Mouse (Mus musculus): ENCODE results near the gene Alyref. TPM values are rescaled to one million over a fixed set of nuclear protein-coding genes. Genes with fewer than 3 reads are reported as not detected.

The Alyref gene
- polyA plus RNA-seq, 1 experiment, result 22.1 TPM

GRCm38 (mm10) chr11:120574278-120574600, 23.9 kb downstream of the Alyref start:
- no peak for TF ChIP-seq POLR2A (IDR thresholded peaks at IDR 0.05; ENCODE audit: low read depth, low read length)
- TF ChIP-seq CTCF (IDR thresholded peaks at IDR 0.05; ENCODE audit: extremely low read depth, insufficient read depth, insufficient read length, insufficient replicate concordance), result no peak
- WGBS, result 49% methylated on average over 5 of the region's 5 CpGs
- Histone ChIP-seq H3K36me3 (ENCODE audit: control insufficient read depth, insufficient read depth, low read length) (peaks cover 23% of the 10 kb centered on the region), H3K27me3 (ENCODE audit: control insufficient read depth, insufficient read depth, low read length) (no peaks in the 10 kb centered on the region), H3K4me1 (ENCODE audit: control insufficient read depth, insufficient read depth, insufficient read length) (peaks cover 12% of the 10 kb centered on the region; the same call in 1 of the 2 replicates), H3K27ac (ENCODE audit: insufficient read depth, low read length) (no peak overlapping the region), H3K4me3 (ENCODE audit: extremely low read depth, insufficient read depth, insufficient read length) (no peak overlapping the region)
- DNase-seq (ENCODE audit: low read depth in 1 of 2, low spot score in 2 of 2), result no peak

GRCm38 (mm10) chr11:120573585-120574277, 24.4 kb downstream of the Alyref start:
- DNase-seq (ENCODE audit: low read depth in 1 of 2, low spot score in 2 of 2), result peak in 1 of 2 experiments; percentile 77
- no peaks in the 10 kb centered on the region for H3K27me3 ChIP-seq (ENCODE audit: control insufficient read depth, insufficient read depth, low read length)
- H3K4me1 ChIP-seq (ENCODE audit: control insufficient read depth, insufficient read depth, insufficient read length), result peaks cover 9% of the 10 kb centered on the region; the same call in 1 of the 2 replicates
- WGBS, result under 1% methylated on average over 23 of the region's 23 CpGs
- H3K4me3 ChIP-seq (ENCODE audit: extremely low read depth, insufficient read depth, insufficient read length), result peak overlapping the region; percentile 74
- peak overlapping the region; percentile 99 for H3K27ac ChIP-seq (ENCODE audit: insufficient read depth, low read length)
- TF ChIP-seq CTCF (IDR thresholded peaks at IDR 0.05; ENCODE audit: extremely low read depth, insufficient read depth, insufficient read length, insufficient replicate concordance), result no peak
- peaks cover 19% of the 10 kb centered on the region for H3K36me3 ChIP-seq (ENCODE audit: control insufficient read depth, insufficient read depth, low read length)

- peaks cover 17% of the 10 kb centered on the region for H3K36me3 ChIP-seq (ENCODE audit: control insufficient read depth, insufficient read depth, low read length)
- peak; percentile 98 to 99 for DNase-seq (ENCODE audit: low read depth in 1 of 2, low spot score in 2 of 2)
- H3K4me1 ChIP-seq (ENCODE audit: control insufficient read depth, insufficient read depth, insufficient read length), result peaks cover 9% of the 10 kb centered on the region; the same call in 1 of the 2 replicates
- TF ChIP-seq POLR2A (IDR thresholded peaks at IDR 0.05; ENCODE audit: low read depth, low read length) (peak; percentile 96), CTCF (IDR thresholded peaks at IDR 0.05; ENCODE audit: extremely low read depth, insufficient read depth, insufficient read length, insufficient replicate concordance) (no peak)
- no peaks in the 10 kb centered on the region for H3K27me3 ChIP-seq (ENCODE audit: control insufficient read depth, insufficient read depth, low read length)
- peak within 1 kb of the TSS; percentile 75 for H3K4me3 ChIP-seq (ENCODE audit: extremely low read depth, insufficient read depth, insufficient read length)
- peak within 1 kb of the TSS; percentile 99 for H3K27ac ChIP-seq (ENCODE audit: insufficient read depth, low read length)
- under 1% methylated on average over 94 of the region's 94 CpGs for WGBS
These were observed 25.2 kb downstream of the Alyref start, which contains the start of gene P4hb for GRCm38 (mm10) chr11:120572752-120573584. Gene P4hb, minus strand, starts transcription at chr11:120573253.

GRCm38 (mm10) chr11:120572417-120572751, 25.8 kb downstream of the Alyref start:
- Histone ChIP-seq H3K27ac (ENCODE audit: insufficient read depth, low read length) (peak overlapping the region; percentile 70), H3K4me3 (ENCODE audit: extremely low read depth, insufficient read depth, insufficient read length) (peak overlapping the region; percentile 75), H3K27me3 (ENCODE audit: control insufficient read depth, insufficient read depth, low read length) (no peaks in the 10 kb centered on the region), H3K36me3 (ENCODE audit: control insufficient read depth, insufficient read depth, low read length) (peaks cover 21% of the 10 kb centered on the region), H3K4me1 (ENCODE audit: control insufficient read depth, insufficient read depth, insufficient read length) (peaks cover 9% of the 10 kb centered on the region; the same call in 1 of the 2 replicates)
- WGBS, result under 1% methylated on average over 24 of the region's 24 CpGs
- TF ChIP-seq POLR2A (IDR thresholded peaks at IDR 0.05; ENCODE audit: low read depth, low read length) (no peak), CTCF (IDR thresholded peaks at IDR 0.05; ENCODE audit: extremely low read depth, insufficient read depth, insufficient read length, insufficient replicate concordance) (no peak)
- DNase-seq (ENCODE audit: low read depth in 1 of 2, low spot score in 2 of 2), result no peak

- DNase-seq (ENCODE audit: low read depth in 1 of 2, low spot score in 2 of 2), result no peak
- peaks cover 26% of the 10 kb centered on the region for H3K36me3 ChIP-seq (ENCODE audit: control insufficient read depth, insufficient read depth, low read length)
- H3K4me3 ChIP-seq (ENCODE audit: extremely low read depth, insufficient read depth, insufficient read length), result peak overlapping the region; percentile 75
- TF ChIP-seq POLR2A (IDR thresholded peaks at IDR 0.05; ENCODE audit: low read depth, low read length), result no peak
- TF ChIP-seq CTCF (IDR thresholded peaks at IDR 0.05; ENCODE audit: extremely low read depth, insufficient read depth, insufficient read length, insufficient replicate concordance), result no peak
- H3K27me3 ChIP-seq (ENCODE audit: control insufficient read depth, insufficient read depth, low read length), result no peaks in the 10 kb centered on the region
- peaks cover 9% of the 10 kb centered on the region; the same call in 1 of the 2 replicates for H3K4me1 ChIP-seq (ENCODE audit: control insufficient read depth, insufficient read depth, insufficient read length)
- WGBS, result 6% methylated on average over 11 of the region's 11 CpGs
- H3K27ac ChIP-seq (ENCODE audit: insufficient read depth, low read length), result peak overlapping the region; percentile 70; the same call in 1 of the 2 replicates
These were observed 26.3 kb downstream of the Alyref start for GRCm38 (mm10) chr11:120571754-120572416.

GRCm38 (mm10) chr11:120571122-120571521, 27.0 kb downstream of the Alyref start:
- Histone ChIP-seq H3K4me1 (ENCODE audit: control insufficient read depth, insufficient read depth, insufficient read length) (peaks cover 9% of the 10 kb centered on the region; the same call in 1 of the 2 replicates), H3K36me3 (ENCODE audit: control insufficient read depth, insufficient read depth, low read length) (peaks cover 29% of the 10 kb centered on the region), H3K4me3 (ENCODE audit: extremely low read depth, insufficient read depth, insufficient read length) (no peak overlapping the region), H3K27me3 (ENCODE audit: control insufficient read depth, insufficient read depth, low read length) (no peaks in the 10 kb centered on the region), H3K27ac (ENCODE audit: insufficient read depth, low read length) (no peak overlapping the region)
- no peak for DNase-seq (ENCODE audit: low read depth in 1 of 2, low spot score in 2 of 2)
- WGBS, result 79% methylated on average over 3 of the region's 3 CpGs
- TF ChIP-seq CTCF (IDR thresholded peaks at IDR 0.05; ENCODE audit: extremely low read depth, insufficient read depth, insufficient read length, insufficient replicate concordance) (no peak), POLR2A (IDR thresholded peaks at IDR 0.05; ENCODE audit: low read depth, low read length) (no peak)

Data from spleen, adult 2 months (tissue).